8 mouse cellular contexts compared by ENCODE assay signal in genomic region chr17:26939178-26939972, GRCm38 (mm10). TPM values are rescaled to one million over a fixed set of nuclear protein-coding genes. Genes with fewer than 3 reads are reported as not detected.
DNase-seq lines count a peak whose midpoint lies in the region; ATAC-seq lines count a peak whose summit lies in the region.

Gene Cuta, minus strand, starts transcription at chr17:26939569.

- ATAC-seq in inflammation-experienced regulatory T-cells, adult 6 months, result peak; percentile 90
- ATAC-seq in megakaryocyte-erythroid progenitor cell, adult 5-6 weeks (replicated peaks; ENCODE audit: low FRiP score, low TSS enrichment, poor library complexity, severe bottlenecking), result peak; percentile 84

- DNase-seq in adrenal gland, adult (ENCODE audit: inconsistent age in 2 of 2, low spot score in 1 of 2), result peak; percentile 100
- peak; percentile 100 for DNase-seq in embryo, embryonic 10.5 days (ENCODE audit: low spot score)
- peak; percentile 100 for DNase-seq in gastrocnemius, postnatal 14 days
- peak; percentile 100 for DNase-seq in left cerebral cortex, postnatal 10 days (ENCODE audit: extremely low spot score in 1 of 2, low spot score in 2 of 2)
- peak; percentile 100 for DNase-seq in right cerebral cortex, postnatal 25 days
- DNase-seq in urinary bladder, postnatal 4 days (ENCODE audit: low spot score in 2 of 2), result peak; percentile 99 to 100

- intact Hi-C loops in gastrocnemius, postnatal 14 days (cut with DNase I; ENCODE audit: low total_unique reads), result no loop called here
- intact Hi-C loops in left cerebral cortex, postnatal 10 days (cut with DNase I), result loop anchor here (5.0 kb wide), 1 partner anchor 88 kb away; the partner anchor contains the start of gene Bak1

RNA-seq across cellular contexts. Expression of gene Cuta, which starts in this region (rescaled TPM):
- 100 to 1,000 TPM in 1 of 2 experiments, 10 to 100 TPM in 1; 87.0 to 102 TPM for total RNA-seq in gastrocnemius, postnatal 14 days (2021)
- 100 to 1,000 TPM; 132 to 166 (median 135) TPM for polyA plus RNA-seq in inflammation-experienced regulatory T-cells, adult 6 months (2017; shearing (Covaris generic))
- 100 to 1,000 TPM; 105 to 107 TPM for total RNA-seq in left cerebral cortex, postnatal 10 days (2021)
- total RNA-seq in megakaryocyte-erythroid progenitor cell, adult 5-6 weeks (2014; fragmentation: Nextera tagmentation), result 154 and 184 TPM in 2 replicates
- 55.2 and 93.0 TPM in 2 replicates for total RNA-seq in megakaryocyte-erythroid progenitor cell, adult 5-6 weeks (2017)

Comparison
In these comparisons a context has a peak if more than half of its experiments do, and no peak if none do; other contexts are left out.
1. Peak in every context shown above with its lines: DNase-seq and ATAC-seq.